Mouse (Mus musculus): ENCODE results near the gene Gm28035.

Gm28035 gene

GRCm38 (mm10) chr2:30240267-30240666 is at the start of gene Gm28035:
Gm28035 (plus strand) TSS chr2:30240567.
- no peak for DNase-seq (ENCODE audit: low read depth, low spot score)

GRCm38 (mm10) chr2:30191790-30192580 is 48.4 kb upstream of the Gm28035 start:
- DNase-seq (ENCODE audit: low read depth, low spot score) = no peak

- no peak for DNase-seq (ENCODE audit: low read depth, low spot score)
Observed at GRCm38 (mm10) chr2:30194656-30195055, 45.7 kb upstream of the Gm28035 start.

GRCm38 (mm10) chr2:30198021-30198420 is 42.3 kb upstream of the Gm28035 start:
- no peak for DNase-seq (ENCODE audit: low read depth, low spot score)

- no peak for DNase-seq (ENCODE audit: low read depth, low spot score)
Observed at GRCm38 (mm10) chr2:30199984-30200383, 40.4 kb upstream of the Gm28035 start.

- no peak for DNase-seq (ENCODE audit: low read depth, low spot score)
Observed at GRCm38 (mm10) chr2:30200388-30200925, 39.9 kb upstream of the Gm28035 start.

- peak; percentile 62 for DNase-seq (ENCODE audit: low read depth, low spot score)
Observed at GRCm38 (mm10) chr2:30203439-30203838, 36.9 kb upstream of the Gm28035 start.

- no peak for DNase-seq (ENCODE audit: low read depth, low spot score)
Observed at GRCm38 (mm10) chr2:30205255-30205628, 35.1 kb upstream of the Gm28035 start.

GRCm38 (mm10) chr2:30205629-30206357 is 34.6 kb upstream of the Gm28035 start, which contains the start of gene Kyat1:
Kyat1 (minus strand) TSS chr2:30205847.
- peak; percentile 96 for DNase-seq (ENCODE audit: low read depth, low spot score)

- DNase-seq (ENCODE audit: low read depth, low spot score) = no peak
Observed at GRCm38 (mm10) chr2:30207401-30207800, 33.0 kb upstream of the Gm28035 start.

- DNase-seq (ENCODE audit: low read depth, low spot score) = no peak
Observed at GRCm38 (mm10) chr2:30207886-30208285, 32.5 kb upstream of the Gm28035 start.

GRCm38 (mm10) chr2:30211408-30212168 is 28.8 kb upstream of the Gm28035 start:
- no peak for DNase-seq (ENCODE audit: low read depth, low spot score)

GRCm38 (mm10) chr2:30212169-30212545 is 28.2 kb upstream of the Gm28035 start:
- no peak for DNase-seq (ENCODE audit: low read depth, low spot score)

- no peak for DNase-seq (ENCODE audit: low read depth, low spot score)
Observed at GRCm38 (mm10) chr2:30212951-30213350, 27.4 kb upstream of the Gm28035 start.

GRCm38 (mm10) chr2:30214745-30215144 is 25.6 kb upstream of the Gm28035 start:
- no peak for DNase-seq (ENCODE audit: low read depth, low spot score)

GRCm38 (mm10) chr2:30215493-30215892 is 24.9 kb upstream of the Gm28035 start:
- no peak for DNase-seq (ENCODE audit: low read depth, low spot score)

GRCm38 (mm10) chr2:30216293-30216692 is 24.1 kb upstream of the Gm28035 start:
- no peak for DNase-seq (ENCODE audit: low read depth, low spot score)

GRCm38 (mm10) chr2:30235593-30235992 is 4.8 kb upstream of the Gm28035 start:
- no peak for DNase-seq (ENCODE audit: low read depth, low spot score)

GRCm38 (mm10) chr2:30236426-30237198 is 3.8 kb upstream of the Gm28035 start:
- DNase-seq (ENCODE audit: low read depth, low spot score) = peak; percentile 37

GRCm38 (mm10) chr2:30237199-30237880 is 3.0 kb upstream of the Gm28035 start, which contains the start of gene Lrrc8a:
Lrrc8a (plus strand) TSS chr2:30237715.
- peak; percentile 99 for DNase-seq (ENCODE audit: low read depth, low spot score)
